Mouse (Mus musculus) gastrocnemius, postnatal 14 days (tissue): ENCODE data around the gene Dpp7. TPM values are rescaled to one million over a fixed set of nuclear protein-coding genes. Genes with fewer than 3 reads are reported as not detected.

ENCODE experiments used
- DNase-seq: peaks from one replicate; pipeline ENCODE4 v3.0.0; 2021; ENCODE audit warnings: mixed read lengths
- intact Hi-C: fragments of 180-260 bp; cut with DNase I; formaldehyde crosslinking; loops from one replicate; pipeline ENCODE4 v1.15.1; 2025; ENCODE audit warnings: low total_unique reads
- total RNA-seq, 2 experiments: library from RNA; stranded (reverse); gene quantifications; 2 replicates each; pipeline ENCODE4 v1.2.3; 2021

Dpp7 gene
- total RNA-seq, 2 experiments from 2014 or later, result 6.0 to 6.6 TPM

DNA sequence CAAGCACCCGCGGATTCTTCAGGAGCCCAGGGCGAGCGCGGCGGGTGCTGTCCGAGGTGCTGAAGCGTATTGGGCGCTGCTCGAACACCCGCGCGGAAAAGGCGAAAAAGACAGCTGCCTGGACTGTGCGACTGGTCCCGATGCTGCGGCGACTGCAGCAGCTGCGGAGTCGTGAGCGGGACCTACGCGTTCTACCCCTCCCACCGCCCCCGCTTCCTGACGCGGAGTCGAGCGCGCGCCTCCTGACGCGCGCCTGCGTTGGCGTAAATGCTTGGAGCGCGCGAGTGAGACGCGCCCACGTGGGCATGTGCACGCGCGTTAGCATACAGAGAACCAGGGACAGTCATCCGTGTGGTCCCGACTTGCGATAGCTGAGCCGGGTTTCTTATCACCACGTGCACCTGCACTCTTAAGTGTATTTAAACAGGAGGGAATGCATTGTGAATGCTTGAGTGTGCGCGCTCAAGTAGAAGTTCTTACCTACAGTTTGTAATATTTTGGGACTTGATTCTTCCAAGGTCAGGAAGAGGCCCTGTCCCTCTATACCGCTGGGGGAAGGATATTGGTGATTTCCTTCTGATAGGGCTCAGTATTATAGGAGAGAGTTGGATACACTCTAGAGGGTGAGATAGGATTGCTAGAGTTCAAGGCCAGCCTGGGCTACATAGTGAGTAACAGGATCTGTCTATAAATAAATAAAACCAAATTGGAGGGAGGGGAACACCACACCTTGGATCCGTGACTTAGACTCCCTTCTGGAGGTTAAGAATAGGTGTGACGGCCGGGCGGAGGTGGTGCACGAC lies 37.0 kb downstream of the Dpp7 start, which contains the start of gene Grin1:
Gene Grin1 (minus strand): TSS at position 217 of the 803 bp plus-strand sequence.
- peak; percentile 60 for DNase-seq
- intact Hi-C loops, result no loop called here

DNA sequence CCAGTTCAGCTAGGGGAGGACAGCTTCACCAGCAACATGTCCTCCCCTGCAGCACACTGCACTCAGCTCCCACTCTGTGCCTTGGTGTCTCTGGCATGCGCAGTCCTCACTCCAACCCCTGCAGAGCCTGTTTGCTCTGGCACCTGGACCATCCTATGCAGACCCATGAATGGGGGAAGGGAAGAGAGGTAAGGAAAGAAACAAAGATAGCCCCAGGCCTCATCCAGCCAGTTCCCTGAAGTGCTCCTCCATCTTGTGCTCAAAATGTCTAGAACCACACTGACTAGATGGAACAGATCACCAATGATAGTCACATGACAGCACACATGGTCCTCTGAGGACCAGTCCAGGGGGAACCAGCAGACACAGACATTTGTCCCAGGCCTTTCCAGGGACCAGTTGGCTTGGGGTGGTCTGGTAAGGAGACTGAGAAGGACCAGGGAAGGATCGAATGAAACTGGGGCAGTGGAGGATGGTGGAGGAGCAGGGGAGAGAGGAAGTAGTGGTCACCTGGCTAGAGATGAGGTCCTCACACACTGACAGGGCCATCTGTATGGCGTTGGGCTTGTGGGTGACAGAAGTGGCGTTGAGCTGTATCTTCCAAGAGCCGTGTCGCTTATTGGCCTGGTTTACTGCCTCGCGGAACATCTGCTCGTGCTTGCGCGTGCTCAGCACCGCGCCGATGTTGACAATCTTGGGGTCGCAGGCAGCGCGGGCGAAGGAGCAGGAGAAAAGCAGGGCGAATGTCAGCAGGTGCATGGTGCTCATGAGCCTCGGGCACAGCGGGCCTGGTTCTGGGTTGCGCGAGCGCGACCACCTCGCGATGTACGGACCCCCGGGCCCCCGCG lies 37.8 kb downstream of the Dpp7 start:
- no peak for DNase-seq
- intact Hi-C loops, result no loop called here

DNA sequence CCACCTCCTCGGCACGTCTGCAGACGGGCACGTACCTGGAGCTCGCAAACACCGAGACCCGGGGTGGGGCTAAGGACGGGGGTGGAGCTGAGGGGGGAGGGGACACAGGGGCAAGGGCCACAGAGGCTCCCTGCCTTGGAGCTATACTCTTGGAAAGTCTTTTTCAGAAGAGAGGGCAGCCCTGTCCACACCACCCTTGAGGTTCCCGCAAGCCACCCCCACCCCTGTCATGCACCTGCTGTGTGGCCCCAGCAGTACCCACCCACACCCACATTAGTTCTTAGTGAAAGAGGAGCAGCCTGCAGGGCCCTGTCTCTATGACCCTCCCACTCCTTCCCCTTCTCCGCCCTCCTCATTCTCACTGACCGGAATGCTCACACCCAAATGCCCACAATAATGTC lies 44.7 kb downstream of the Dpp7 start:
- intact Hi-C loops, result no loop called here
- DNase-seq, result no peak

DNA sequence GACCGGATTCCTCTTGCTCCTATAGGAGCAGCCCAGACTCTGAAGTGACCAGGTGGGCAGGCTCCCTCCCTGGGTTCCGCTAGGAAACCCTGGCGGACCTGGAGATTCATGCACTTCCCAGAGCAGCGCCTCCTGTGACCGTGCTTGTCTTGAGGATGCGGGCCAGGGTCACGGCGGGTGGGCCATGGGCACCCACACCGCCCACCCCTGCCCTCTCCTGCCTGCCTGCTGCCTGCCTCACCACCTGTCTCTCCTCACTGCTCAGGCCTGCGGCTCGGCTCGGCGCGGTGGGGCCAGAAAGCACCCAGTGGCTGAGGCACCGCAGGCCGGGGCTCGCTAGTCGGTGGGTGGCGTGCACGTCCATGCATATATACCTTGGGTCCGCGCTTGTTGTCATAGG lies 45.2 kb downstream of the Dpp7 start:
- no peak for DNase-seq
- intact Hi-C loops, result no loop called here

DNA sequence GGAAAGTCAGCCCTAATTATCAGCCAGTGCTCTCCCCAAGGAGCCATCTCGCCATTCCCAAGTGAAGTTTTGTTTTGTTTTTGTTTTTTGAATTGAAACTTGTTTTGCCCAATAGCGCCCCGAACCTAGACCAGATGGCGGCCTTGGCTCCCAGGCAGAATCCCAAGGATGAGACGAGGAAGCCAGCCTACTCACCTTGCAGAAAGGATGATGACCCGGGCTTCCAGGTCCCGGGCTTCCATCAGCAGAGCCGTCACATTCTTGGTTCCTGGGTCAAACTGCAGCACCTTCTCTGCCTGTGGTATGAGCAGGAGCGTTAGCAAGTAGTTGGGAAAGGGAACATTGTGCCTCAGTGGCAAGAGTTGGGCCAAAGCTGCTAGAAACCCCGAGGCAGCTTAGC lies 46.0 kb downstream of the Dpp7 start:
- no peak for DNase-seq
- intact Hi-C loops, result no loop called here

DNA sequence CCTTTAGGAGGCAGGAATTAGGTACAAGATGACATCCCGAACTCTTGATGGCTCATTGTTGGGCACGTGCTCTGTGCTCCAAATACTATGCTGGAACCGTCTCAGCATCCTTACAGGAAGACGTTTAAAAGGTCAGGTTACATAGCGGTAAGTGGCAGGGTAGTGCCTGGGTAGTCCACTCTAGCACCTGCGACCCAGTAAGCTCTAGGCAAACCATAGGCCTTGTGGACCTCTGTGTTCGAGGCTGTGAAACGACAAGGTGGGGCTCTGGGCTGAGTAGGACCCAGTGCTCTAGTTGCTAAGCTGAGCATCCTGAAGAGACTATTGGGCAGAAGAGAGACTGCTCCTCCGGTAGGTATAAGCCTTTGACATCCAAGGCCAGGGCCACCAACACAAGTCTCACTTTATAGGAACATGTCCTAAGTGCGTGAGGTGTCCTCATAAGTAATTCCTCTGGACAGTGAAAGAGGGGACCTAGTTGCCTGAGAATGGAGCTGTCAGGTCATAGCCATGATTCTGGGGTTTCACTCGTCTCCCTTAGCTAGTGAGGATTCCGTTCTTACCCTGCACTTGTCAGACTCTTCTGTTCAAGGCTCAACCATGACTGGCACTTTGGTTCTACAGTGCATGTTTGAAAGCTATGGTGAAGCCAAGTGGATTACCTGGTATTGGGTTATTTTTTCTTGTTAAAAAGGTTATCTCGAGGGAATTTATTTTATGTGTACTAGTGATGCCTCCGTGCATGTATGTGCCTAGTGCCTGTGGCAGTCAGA lies 50.4 kb downstream of the Dpp7 start:
- no peak for DNase-seq
- intact Hi-C loops, result no loop called here

DNA sequence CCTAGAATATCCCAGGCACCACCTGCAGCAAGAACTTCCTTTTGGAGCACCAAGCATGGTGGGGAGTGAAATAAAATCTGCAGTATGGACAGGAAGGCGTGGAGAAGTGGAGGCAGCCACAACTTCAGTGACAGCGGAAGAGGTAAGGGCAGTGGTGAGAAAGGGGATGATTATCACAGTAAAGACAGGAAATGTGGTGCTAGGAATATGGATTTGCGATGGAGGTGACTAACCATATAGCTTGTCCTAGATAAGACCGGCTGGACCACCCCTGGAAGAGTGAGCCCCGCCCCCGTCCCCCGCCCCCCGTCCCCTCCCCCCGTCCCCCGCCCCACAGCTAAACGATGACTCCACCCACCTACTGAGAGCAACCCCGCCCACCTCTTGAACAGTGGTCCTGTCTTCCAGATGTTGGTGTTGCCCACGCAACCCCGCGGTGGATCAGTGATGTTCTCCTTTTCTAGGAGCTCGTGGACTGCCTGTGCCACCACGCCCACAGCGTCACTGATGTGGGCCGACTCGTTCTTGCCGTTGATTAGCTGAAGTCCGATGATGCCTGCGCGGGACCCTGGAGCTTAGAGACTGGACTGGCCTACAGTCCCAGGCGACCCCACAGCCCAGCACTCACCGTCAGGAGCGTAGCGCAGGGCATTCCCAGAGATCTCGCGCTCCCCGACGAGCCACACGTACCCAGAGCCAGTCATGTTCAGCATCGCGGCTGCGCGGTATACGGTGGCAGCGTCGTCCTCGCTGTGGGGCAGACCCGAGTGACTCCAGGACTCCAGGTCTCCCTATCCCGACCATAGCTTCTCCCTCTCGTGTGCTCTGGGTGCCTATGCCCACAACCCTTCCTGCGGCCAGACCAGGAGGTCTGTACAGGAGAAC lies 51.3 kb downstream of the Dpp7 start:
- intact Hi-C loops, result no loop called here
- no peak for DNase-seq

DNA sequence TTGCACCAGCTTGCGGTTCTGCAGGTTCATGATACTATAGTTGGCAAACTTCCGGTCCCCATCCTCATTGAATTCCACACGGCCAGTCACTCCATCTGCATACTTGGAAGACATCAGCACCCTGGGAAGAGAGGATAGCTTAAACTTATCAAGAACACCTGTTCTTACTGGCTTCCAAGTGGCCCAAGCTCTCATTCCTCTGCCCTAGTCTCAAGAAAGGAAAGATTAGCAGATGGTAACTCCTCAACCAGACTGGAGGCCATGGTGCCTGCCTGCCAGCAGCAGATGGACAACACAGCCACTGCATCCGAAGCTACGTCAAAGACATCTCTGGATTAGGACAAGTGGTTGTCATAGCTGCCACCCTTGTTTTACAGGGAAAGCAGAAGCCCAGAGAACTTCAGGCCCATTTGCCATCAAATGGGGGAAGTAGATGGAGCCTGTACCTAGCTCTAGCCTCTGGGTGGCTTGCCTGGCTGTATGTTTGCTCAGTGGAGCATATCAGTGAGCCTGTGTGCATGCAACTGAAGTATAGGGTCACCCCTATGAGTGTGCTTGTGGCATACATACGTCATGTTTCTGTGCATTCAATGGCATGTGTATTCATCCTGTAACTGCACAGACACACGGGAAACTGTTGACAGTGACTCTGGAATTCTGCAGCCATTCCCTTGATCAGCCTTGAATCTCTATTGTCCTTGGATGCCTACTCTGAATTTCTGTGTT lies 52.1 kb downstream of the Dpp7 start:
- no peak for DNase-seq
- intact Hi-C loops, result no loop called here

DNA sequence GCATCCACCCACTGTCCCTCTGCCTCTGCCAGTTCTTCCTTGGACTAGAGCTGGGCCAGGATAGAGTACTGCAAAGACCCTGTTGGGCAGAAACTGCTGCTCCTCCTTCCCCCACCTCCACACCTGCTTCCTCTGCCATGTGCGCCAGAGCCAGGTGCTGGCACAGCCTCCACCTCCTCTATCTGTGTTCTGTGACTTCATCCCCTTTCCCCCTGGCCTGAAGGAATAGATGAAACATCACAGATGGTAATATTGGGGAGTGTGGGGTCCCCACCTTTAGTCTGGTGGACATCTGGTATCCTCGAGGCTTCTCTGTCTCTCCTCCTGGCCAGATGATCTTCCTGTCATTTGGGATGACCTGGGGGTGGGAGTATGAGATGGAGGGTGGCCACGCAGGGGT lies 52.7 kb downstream of the Dpp7 start:
- DNase-seq, result no peak
- intact Hi-C loops, result no loop called here

Other genes starting within 250 kb of the Dpp7 start
- 10 to 100 TPM; 11.3 to 13.6 TPM for gene Nrarp, start 175.6 kb downstream of the Dpp7 start, total RNA-seq
- gene Tor4a, start 159.5 kb downstream of the Dpp7 start, total RNA-seq, result 1 to 10 TPM; 1.9 TPM
- gene Nelfb, start 144.9 kb downstream of the Dpp7 start, total RNA-seq, result 10 to 100 TPM; 24.1 to 26.1 TPM
- gene Stpg3, start 141.7 kb downstream of the Dpp7 start, total RNA-seq, result not detected
- gene Fam166a, start 137.6 kb downstream of the Dpp7 start, total RNA-seq, result not detected
- 100 to 1,000 TPM; 291 to 431 TPM for gene Tubb4b, start 131.7 kb downstream of the Dpp7 start, total RNA-seq
- gene Slc34a3, start 122.0 kb downstream of the Dpp7 start, total RNA-seq, result not detected
- gene Rnf224, start 119.6 kb downstream of the Dpp7 start, total RNA-seq, result not detected
- 1 to 10 TPM in 1 of 2 experiments, under 1 TPM in 1; 0.66 to 1.4 TPM for gene Rnf208, start 114.1 kb downstream of the Dpp7 start, total RNA-seq
- gene Cysrt1, start 113.9 kb downstream of the Dpp7 start, total RNA-seq, result not detected
- 1 to 10 TPM in 1 of 2 experiments, not detected in 1; 1.5 TPM for gene AL732309.1, start 109.5 kb downstream of the Dpp7 start, total RNA-seq
- 10 to 100 TPM; 13.5 to 13.6 TPM for gene Tmem203, start 100.9 kb downstream of the Dpp7 start, total RNA-seq
- gene Tprn, start 93.7 kb downstream of the Dpp7 start, total RNA-seq, result 1 to 10 TPM; 2.8 to 5.0 TPM
- 10 to 100 TPM; 28.9 to 34.2 TPM for gene Ssna1, start 83.9 kb downstream of the Dpp7 start, total RNA-seq
- 10 to 100 TPM; 29.7 to 31.0 TPM for gene Anapc2, start 83.9 kb downstream of the Dpp7 start, total RNA-seq
- not detected for gene Tmem210, start 68.2 kb downstream of the Dpp7 start, total RNA-seq
- not detected for gene Lrrc26, start 66.4 kb downstream of the Dpp7 start, total RNA-seq
- under 1 TPM in 1 of 2 experiments, not detected in 1; 0.22 TPM for gene Grin1, start 37.2 kb downstream of the Dpp7 start, total RNA-seq
- gene Man1b1, start 24.0 kb downstream of the Dpp7 start, total RNA-seq, result 10 to 100 TPM; 16.7 to 17.0 TPM
- 1 to 10 TPM; 5.2 to 5.8 TPM for gene Uap1l1, start 9.3 kb upstream of the Dpp7 start, total RNA-seq
- 1 to 10 TPM; 1.2 to 1.6 TPM for gene Sapcd2, start 16.0 kb upstream of the Dpp7 start, total RNA-seq
- 10 to 100 TPM; 19.0 to 25.2 TPM for gene Entpd2, start 39.5 kb upstream of the Dpp7 start, total RNA-seq
- 10 to 100 TPM; 24.0 to 28.1 TPM for gene Npdc1, start 43.0 kb upstream of the Dpp7 start, total RNA-seq
- not detected for gene Fut7, start 66.9 kb upstream of the Dpp7 start, total RNA-seq
- gene Abca2, start 72.3 kb upstream of the Dpp7 start, total RNA-seq, result 10 to 100 TPM in 1 of 2 experiments, 1 to 10 TPM in 1; 9.2 to 11.6 TPM
- not detected for gene Clic3, start 100.5 kb upstream of the Dpp7 start, total RNA-seq
- gene Paxx, start 104.7 kb upstream of the Dpp7 start, total RNA-seq, result 10 to 100 TPM; 15.7 to 18.9 TPM
- gene Ptgds, start 113.7 kb upstream of the Dpp7 start, total RNA-seq, result 1 to 10 TPM; 1.3 to 1.4 TPM
- not detected for gene Lcn12, start 137.6 kb upstream of the Dpp7 start, total RNA-seq
- gene Fbxw5, start 144.4 kb upstream of the Dpp7 start, total RNA-seq, result 10 to 100 TPM; 68.6 to 70.5 TPM
- under 1 TPM; 0.91 to 0.98 TPM for gene C8g, start 145.4 kb upstream of the Dpp7 start, total RNA-seq
- gene Traf2, start 190.6 kb upstream of the Dpp7 start, total RNA-seq, result 10 to 100 TPM in 1 of 2 experiments, 1 to 10 TPM in 1; 9.7 to 13.3 TPM
- gene Edf1, start 201.5 kb upstream of the Dpp7 start, total RNA-seq, result 100 to 1,000 TPM; 164 to 173 TPM
- under 1 TPM; 0.68 to 0.80 TPM for gene Mamdc4, start 218.5 kb upstream of the Dpp7 start, total RNA-seq
- 10 to 100 TPM; 42.6 to 44.8 TPM for gene Phpt1, start 218.9 kb upstream of the Dpp7 start, total RNA-seq
- gene Ajm1, start 225.4 kb upstream of the Dpp7 start, total RNA-seq, result under 1 TPM in 1 of 2 experiments, not detected in 1; 0.10 TPM